Mouse (Mus musculus) ovary, postnatal 36 days (tissue): ENCODE results near the gene Ttc28.

Source experiments
- DNase-seq: peaks from one replicate; pipeline ENCODE4 v3.0.0; 2022; ENCODE audit warnings: low spot score, mixed read lengths

The Ttc28 gene

GRCm38 (mm10) chr5:111008431-111008830, 128.8 kb downstream of the Ttc28 start:
- DNase-seq, result no peak

GRCm38 (mm10) chr5:111011271-111011670, 131.7 kb downstream of the Ttc28 start:
- DNase-seq, result no peak

- DNase-seq, result no peak
Observed at GRCm38 (mm10) chr5:111012064-111012463, 132.5 kb downstream of the Ttc28 start.

- no peak for DNase-seq
Observed at GRCm38 (mm10) chr5:111012587-111012986, 133.0 kb downstream of the Ttc28 start.

GRCm38 (mm10) chr5:111014960-111015359, 135.4 kb downstream of the Ttc28 start:
- DNase-seq, result no peak

- DNase-seq, result no peak
Observed at GRCm38 (mm10) chr5:111017319-111017718, 137.7 kb downstream of the Ttc28 start.

- no peak for DNase-seq
Observed at GRCm38 (mm10) chr5:111022339-111022738, 142.7 kb downstream of the Ttc28 start.

GRCm38 (mm10) chr5:111022940-111023339, 143.3 kb downstream of the Ttc28 start:
- DNase-seq, result no peak

- no peak for DNase-seq
Observed at GRCm38 (mm10) chr5:111024621-111025020, 145.0 kb downstream of the Ttc28 start.

GRCm38 (mm10) chr5:111025476-111025875, 145.9 kb downstream of the Ttc28 start:
- DNase-seq, result no peak

GRCm38 (mm10) chr5:111026209-111026608, 146.6 kb downstream of the Ttc28 start:
- DNase-seq, result no peak

- no peak for DNase-seq
Observed at GRCm38 (mm10) chr5:111028340-111028739, 148.7 kb downstream of the Ttc28 start.

- no peak for DNase-seq
Observed at GRCm38 (mm10) chr5:111028952-111029351, 149.3 kb downstream of the Ttc28 start.

GRCm38 (mm10) chr5:111032687-111033295, 153.2 kb downstream of the Ttc28 start:
- no peak for DNase-seq

GRCm38 (mm10) chr5:111033489-111033888, 153.9 kb downstream of the Ttc28 start:
- DNase-seq, result no peak

GRCm38 (mm10) chr5:111037123-111037748, 157.6 kb downstream of the Ttc28 start:
- DNase-seq, result no peak

- DNase-seq, result no peak
Observed at GRCm38 (mm10) chr5:111039771-111040170, 160.2 kb downstream of the Ttc28 start.

- DNase-seq, result no peak
Observed at GRCm38 (mm10) chr5:111041952-111042351, 162.3 kb downstream of the Ttc28 start.

- no peak for DNase-seq
Observed at GRCm38 (mm10) chr5:111044193-111044592, 164.6 kb downstream of the Ttc28 start.

- no peak for DNase-seq
Observed at GRCm38 (mm10) chr5:111046359-111046758, 166.8 kb downstream of the Ttc28 start.

GRCm38 (mm10) chr5:111046841-111047476, 167.4 kb downstream of the Ttc28 start:
- no peak for DNase-seq

GRCm38 (mm10) chr5:111048036-111048435, 168.4 kb downstream of the Ttc28 start:
- no peak for DNase-seq

GRCm38 (mm10) chr5:111049584-111049983, 170.0 kb downstream of the Ttc28 start:
- DNase-seq, result no peak
